Mouse (Mus musculus): ENCODE data around the gene Aqr.

Aqr gene

GRCm38 (mm10) chr2:114060071-114060591 is 126.7 kb downstream of the Aqr start:
- peak; percentile 18 for DNase-seq (ENCODE audit: low read depth, low spot score)

- no peak for DNase-seq (ENCODE audit: low read depth, low spot score)
Observed at GRCm38 (mm10) chr2:114059608-114060007, 127.2 kb downstream of the Aqr start.

GRCm38 (mm10) chr2:114058226-114058796 is 128.5 kb downstream of the Aqr start:
- no peak for DNase-seq (ENCODE audit: low read depth, low spot score)

GRCm38 (mm10) chr2:114057303-114057853 is 129.4 kb downstream of the Aqr start:
- no peak for DNase-seq (ENCODE audit: low read depth, low spot score)

GRCm38 (mm10) chr2:114054129-114054528 is 132.7 kb downstream of the Aqr start:
- no peak for DNase-seq (ENCODE audit: low read depth, low spot score)

GRCm38 (mm10) chr2:114052696-114053598 is 133.9 kb downstream of the Aqr start, which contains the start of gene Actc1:
Actc1 (minus strand) TSS chr2:114053548.
- DNase-seq (ENCODE audit: low read depth, low spot score) = peak; percentile 13

- DNase-seq (ENCODE audit: low read depth, low spot score) = no peak
Observed at GRCm38 (mm10) chr2:114051871-114052241, 135.0 kb downstream of the Aqr start.
